Mouse (Mus musculus): Measurements from ENCODE around the gene Gnb5. TPM values are rescaled to one million over a fixed set of nuclear protein-coding genes. Genes with fewer than 3 reads are reported as not detected.

Gnb5 gene
- total and polyA plus RNA-seq, 3 experiments: 3.1 to 6.5 (median 4.7) TPM

GRCm38 (mm10) chr9:75319365-75319764 is 13.3 kb downstream of the Gnb5 start:
- Histone ChIP-seq H3K27me3 (replicated peaks) (peaks cover 1% of the 10 kb centered on the region), H3K9ac (ENCODE audit: insufficient read depth, low read depth) (no peak overlapping the region), H3K79me2 (replicated peaks; ENCODE audit: control insufficient read depth, extremely low read depth, insufficient read depth, poor library complexity, severe bottlenecking) (no peaks in the 10 kb centered on the region), H3K27ac (ENCODE audit: insufficient read depth, low read depth) (no peak overlapping the region), H3K4me1 (ENCODE audit: control insufficient read depth in 1 of 2, insufficient read depth in 2 of 2) (peaks cover 0 to 5% of the 10 kb centered on the region in 2 experiments; a peak in 2 of 4 replicates), H3K4me2 (ENCODE audit: insufficient read depth, low read depth, poor library complexity, severe bottlenecking) (no peak overlapping the region), H3K4me3 (replicated peaks in 1 of 3; ENCODE audit: low read depth in 2 of 3, low read length in 2 of 3, poor library complexity in 1 of 3) (no peak overlapping the region), H3K9me3 (replicated peaks; ENCODE audit: low read length) (no peaks in the 10 kb centered on the region), H3K36me3 (replicated peaks in 1 of 2; ENCODE audit: control insufficient read depth in 1 of 2, insufficient read depth in 1 of 2, low read length in 1 of 2) (peaks cover 0 to 2% of the 10 kb centered on the region in 2 experiments)
- no peak for DNase-seq (ENCODE audit: extremely low read depth)
- TF ChIP-seq ZKSCAN1 (IDR thresholded peaks at IDR 0.05; ENCODE audit: borderline replicate concordance, low read depth, low read length) (no peak), ZC3H11A (IDR thresholded peaks at IDR 0.05; ENCODE audit: low read depth, low read length) (no peak), CHD1 (IDR thresholded peaks at IDR 0.05; ENCODE audit: low read depth, low read length) (no peak), ZNF384 (IDR thresholded peaks at IDR 0.05; ENCODE audit: low read depth, low read length) (no peak), USF1 (IDR thresholded peaks at IDR 0.05; ENCODE audit: low read depth, low read length) (no peak), CHD2 (IDR thresholded peaks at IDR 0.05; ENCODE audit: low read length) (no peak), NRF1 (IDR thresholded peaks at IDR 0.05; ENCODE audit: low read depth, low read length) (no peak), NELFE (IDR thresholded peaks at IDR 0.05; ENCODE audit: low read depth, low read length) (no peak), SMC3 (IDR thresholded peaks at IDR 0.05; ENCODE audit: low read depth, low read length) (no peak), MAFK (IDR thresholded peaks at IDR 0.05; ENCODE audit: insufficient replicate concordance, low read length) (no peak), MEF2A (IDR thresholded peaks at IDR 0.05; ENCODE audit: borderline replicate concordance, low read depth, low read length) (no peak), E2F4 (IDR thresholded peaks at IDR 0.05; ENCODE audit: insufficient replicate concordance, low read depth, low read length) (no peak), GABPA (IDR thresholded peaks at IDR 0.05; ENCODE audit: insufficient replicate concordance, low read depth, low read length) (no peak), MAZ (IDR thresholded peaks at IDR 0.05; ENCODE audit: low read depth, low read length) (no peak), ZMIZ1 (IDR thresholded peaks at IDR 0.05; ENCODE audit: low read depth, low read length) (no peak)
- dilution Hi-C loops (cut with MboI; ENCODE audit: extremely low pct_ligation_motif_present, extremely low pct_unique_long_range_greater_than_20kb, low sequenced_read_pairs): no loop called here
- in situ Hi-C loops (cut with MboI; ENCODE audit: low pct_ligation_motif_present, low pct_unique_long_range_greater_than_20kb, low sequenced_read_pairs): loop anchor here (10.0 kb wide), 1 partner anchor 115 kb away; no protein-coding TSS in a partner anchor

DNA sequence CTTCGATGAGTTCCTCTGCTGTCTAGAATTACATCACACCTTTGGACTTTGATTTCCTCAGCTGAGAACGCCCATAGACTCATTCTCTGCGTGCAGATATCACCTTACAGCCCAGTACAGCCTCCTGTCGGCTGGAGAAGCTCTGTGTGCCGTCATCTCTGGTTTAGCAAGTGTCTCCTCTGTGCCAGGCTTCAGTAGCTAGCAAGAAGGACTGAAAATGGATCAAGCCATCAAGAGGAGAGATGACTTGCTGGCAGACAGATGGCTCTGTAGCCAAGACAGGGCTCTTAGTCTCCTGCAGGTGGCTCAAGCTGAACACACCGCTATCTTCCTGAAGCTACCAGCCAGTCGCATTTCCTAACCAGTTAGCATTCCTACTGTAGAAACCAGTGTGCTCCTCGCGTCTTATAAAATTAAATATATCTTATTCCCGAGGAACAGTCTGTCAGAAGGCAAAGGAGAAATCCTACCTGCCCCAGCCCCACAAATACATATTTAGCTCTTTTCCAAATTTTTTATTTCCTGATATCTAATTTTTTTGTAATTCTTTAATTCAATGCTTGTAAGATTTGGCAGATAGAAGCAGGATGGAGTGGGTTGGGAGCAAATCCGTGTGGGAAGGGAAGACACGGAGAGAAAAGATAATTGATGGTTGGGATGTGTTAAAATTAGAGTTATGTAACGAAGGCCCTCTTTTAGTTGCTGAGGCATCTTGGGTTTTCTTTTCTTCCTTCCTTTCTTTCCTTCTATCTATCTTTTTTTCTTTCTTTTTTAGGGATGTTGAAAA is 16.2 kb downstream of the Gnb5 start:
- peaks cover 0 to 18% of the 10 kb centered on the region in 2 experiments; a peak in 2 of 4 replicates for H3K4me1 ChIP-seq (ENCODE audit: control insufficient read depth in 1 of 2, insufficient read depth in 2 of 2)
- no peaks in the 10 kb centered on the region for H3K9me3 ChIP-seq (replicated peaks; ENCODE audit: low read length)
- in situ Hi-C loops (cut with MboI; ENCODE audit: low pct_ligation_motif_present, low pct_unique_long_range_greater_than_20kb, low sequenced_read_pairs) (no loop called here), dilution Hi-C loops (cut with MboI; ENCODE audit: extremely low pct_ligation_motif_present, extremely low pct_unique_long_range_greater_than_20kb, low sequenced_read_pairs) (no loop called here)
- H3K27ac ChIP-seq (ENCODE audit: insufficient read depth, low read depth): no peak overlapping the region
- no peak overlapping the region for H3K9ac ChIP-seq (ENCODE audit: insufficient read depth, low read depth)
- no peaks in the 10 kb centered on the region for H3K79me2 ChIP-seq (replicated peaks; ENCODE audit: control insufficient read depth, extremely low read depth, insufficient read depth, poor library complexity, severe bottlenecking)
- H3K27me3 ChIP-seq (replicated peaks): no peaks in the 10 kb centered on the region
- H3K36me3 ChIP-seq (replicated peaks in 1 of 2; ENCODE audit: control insufficient read depth in 1 of 2, insufficient read depth in 1 of 2, low read length in 1 of 2): peaks cover 0 to 5% of the 10 kb centered on the region in 2 experiments
- no peak overlapping the region for H3K4me2 ChIP-seq (ENCODE audit: insufficient read depth, low read depth, poor library complexity, severe bottlenecking)
- no peak for DNase-seq (ENCODE audit: extremely low read depth)
- no peak overlapping the region for H3K4me3 ChIP-seq (replicated peaks in 1 of 3; ENCODE audit: low read depth in 2 of 3, low read length in 2 of 3, poor library complexity in 1 of 3)
- no peak for TF ChIP-seq TBP (conservative IDR thresholded peaks at IDR 0.05; ENCODE audit: low read depth, low read length)
- no peak for TF ChIP-seq IRF4 (IDR thresholded peaks at IDR 0.05; ENCODE audit: low read depth, low read length)
- TF ChIP-seq CHD1 (IDR thresholded peaks at IDR 0.05; ENCODE audit: low read depth, low read length): no peak
- no peak for TF ChIP-seq TCF12 (IDR thresholded peaks at IDR 0.05; ENCODE audit: low read depth, low read length)
- TF ChIP-seq PAX5 (IDR thresholded peaks at IDR 0.05; ENCODE audit: low read length): no peak
- TF ChIP-seq CHD2 (IDR thresholded peaks at IDR 0.05; ENCODE audit: low read length): no peak
- TF ChIP-seq JUN (IDR thresholded peaks at IDR 0.05; ENCODE audit: insufficient read depth, low read depth, low read length): no peak
- no peak for TF ChIP-seq POLR2AphosphoS2 (IDR thresholded peaks at IDR 0.05; ENCODE audit: low read depth, low read length)
- TF ChIP-seq NRF1 (IDR thresholded peaks at IDR 0.05; ENCODE audit: low read depth, low read length): no peak
